Mouse (Mus musculus): ENCODE results near the gene Il4ra. TPM values are rescaled to one million over a fixed set of nuclear protein-coding genes. Genes with fewer than 3 reads are reported as not detected.

Il4ra gene
- polyA plus RNA-seq, 1 experiment, result 23.0 TPM

- WGBS, result 55% methylated on average over 4 of the region's 4 CpGs
- no peak for TF ChIP-seq POLR2A (IDR thresholded peaks at IDR 0.05; ENCODE audit: borderline replicate concordance, control insufficient read depth, low read depth, low read length)
- no peak for TF ChIP-seq CTCF (IDR thresholded peaks at IDR 0.05; ENCODE audit: control insufficient read depth, insufficient read depth, low read length)
- peak overlapping the region; percentile 50 for H3K4me3 ChIP-seq (replicated peaks; ENCODE audit: control insufficient read depth, low read depth, low read length)
- H3K27ac ChIP-seq (ENCODE audit: control insufficient read depth, insufficient read depth, low read depth, low read length, poor library complexity), result peak overlapping the region; percentile 56
- H3K4me1 ChIP-seq (ENCODE audit: control insufficient read depth, insufficient read depth, low read length), result peaks cover 16% of the 10 kb centered on the region
Measured at GRCm38 (mm10) chr7:125605725-125606139, 53.8 kb downstream of the Il4ra start.

GRCm38 (mm10) chr7:125606265-125607164 is 54.6 kb downstream of the Il4ra start:
- peaks cover 12% of the 10 kb centered on the region for H3K4me1 ChIP-seq (ENCODE audit: control insufficient read depth, insufficient read depth, low read length)
- TF ChIP-seq CTCF (IDR thresholded peaks at IDR 0.05; ENCODE audit: control insufficient read depth, insufficient read depth, low read length) (no peak), POLR2A (IDR thresholded peaks at IDR 0.05; ENCODE audit: borderline replicate concordance, control insufficient read depth, low read depth, low read length) (no peak)
- 73% methylated on average over 2 of the region's 2 CpGs for WGBS
- peak overlapping the region; percentile 50 for H3K27ac ChIP-seq (ENCODE audit: control insufficient read depth, insufficient read depth, low read depth, low read length, poor library complexity)
- H3K4me3 ChIP-seq (replicated peaks; ENCODE audit: control insufficient read depth, low read depth, low read length), result no peak overlapping the region

GRCm38 (mm10) chr7:125607384-125608182 is 55.7 kb downstream of the Il4ra start:
- WGBS, result 12% methylated on average over 6 of the region's 6 CpGs
- peak overlapping the region; percentile 50 for H3K27ac ChIP-seq (ENCODE audit: control insufficient read depth, insufficient read depth, low read depth, low read length, poor library complexity)
- H3K4me3 ChIP-seq (replicated peaks; ENCODE audit: control insufficient read depth, low read depth, low read length), result peak overlapping the region; percentile 26
- H3K4me1 ChIP-seq (ENCODE audit: control insufficient read depth, insufficient read depth, low read length), result peaks cover 8% of the 10 kb centered on the region
- TF ChIP-seq POLR2A (IDR thresholded peaks at IDR 0.05; ENCODE audit: borderline replicate concordance, control insufficient read depth, low read depth, low read length) (no peak), CTCF (IDR thresholded peaks at IDR 0.05; ENCODE audit: control insufficient read depth, insufficient read depth, low read length) (no peak)

GRCm38 (mm10) chr7:125608183-125608688 is 56.3 kb downstream of the Il4ra start:
- Histone ChIP-seq H3K27ac (ENCODE audit: control insufficient read depth, insufficient read depth, low read depth, low read length, poor library complexity) (no peak overlapping the region), H3K4me1 (ENCODE audit: control insufficient read depth, insufficient read depth, low read length) (peaks cover 5% of the 10 kb centered on the region), H3K4me3 (replicated peaks; ENCODE audit: control insufficient read depth, low read depth, low read length) (no peak overlapping the region)
- TF ChIP-seq POLR2A (IDR thresholded peaks at IDR 0.05; ENCODE audit: borderline replicate concordance, control insufficient read depth, low read depth, low read length) (no peak), CTCF (IDR thresholded peaks at IDR 0.05; ENCODE audit: control insufficient read depth, insufficient read depth, low read length) (no peak)
- WGBS, result 69% methylated on average over 4 of the region's 4 CpGs

GRCm38 (mm10) chr7:125613579-125613978 is 61.7 kb downstream of the Il4ra start:
- TF ChIP-seq POLR2A (IDR thresholded peaks at IDR 0.05; ENCODE audit: borderline replicate concordance, control insufficient read depth, low read depth, low read length), result no peak
- no peak for TF ChIP-seq CTCF (IDR thresholded peaks at IDR 0.05; ENCODE audit: control insufficient read depth, insufficient read depth, low read length)
- H3K27ac ChIP-seq (ENCODE audit: control insufficient read depth, insufficient read depth, low read depth, low read length, poor library complexity), result peak overlapping the region; percentile 65; the same call in 1 of the 2 replicates

GRCm38 (mm10) chr7:125615453-125615852 is 63.5 kb downstream of the Il4ra start:
- 84% methylated on average over 7 of the region's 7 CpGs for WGBS
- Histone ChIP-seq H3K4me1 (ENCODE audit: control insufficient read depth, insufficient read depth, low read length) (peaks cover 4% of the 10 kb centered on the region; the same call in 1 of the 2 replicates), H3K4me3 (replicated peaks; ENCODE audit: control insufficient read depth, low read depth, low read length) (no peak overlapping the region), H3K27ac (ENCODE audit: control insufficient read depth, insufficient read depth, low read depth, low read length, poor library complexity) (no peak overlapping the region)
- TF ChIP-seq CTCF (IDR thresholded peaks at IDR 0.05; ENCODE audit: control insufficient read depth, insufficient read depth, low read length) (no peak), POLR2A (IDR thresholded peaks at IDR 0.05; ENCODE audit: borderline replicate concordance, control insufficient read depth, low read depth, low read length) (no peak)

More at GRCm38 (mm10) chr7:125613579-125613978, 61.7 kb downstream of the Il4ra start:
- no peak overlapping the region for H3K4me3 ChIP-seq (replicated peaks; ENCODE audit: control insufficient read depth, low read depth, low read length)
- H3K4me1 ChIP-seq (ENCODE audit: control insufficient read depth, insufficient read depth, low read length), result peaks cover 3% of the 10 kb centered on the region; the same call in 1 of the 2 replicates
- 16% methylated on average over 5 of the region's 5 CpGs for WGBS

GRCm38 (mm10) chr7:125618016-125618415 is 66.1 kb downstream of the Il4ra start:
- Histone ChIP-seq H3K27ac (ENCODE audit: control insufficient read depth, insufficient read depth, low read depth, low read length, poor library complexity) (no peak overlapping the region), H3K4me1 (ENCODE audit: control insufficient read depth, insufficient read depth, low read length) (peaks cover 4% of the 10 kb centered on the region; the same call in 1 of the 2 replicates), H3K4me3 (replicated peaks; ENCODE audit: control insufficient read depth, low read depth, low read length) (no peak overlapping the region)
- WGBS, result 32% methylated on average over 7 of the region's 7 CpGs
- TF ChIP-seq CTCF (IDR thresholded peaks at IDR 0.05; ENCODE audit: control insufficient read depth, insufficient read depth, low read length) (no peak), POLR2A (IDR thresholded peaks at IDR 0.05; ENCODE audit: borderline replicate concordance, control insufficient read depth, low read depth, low read length) (no peak)

All from bone marrow, adult 2 months (tissue).